Mouse (Mus musculus) G1E-ER4 (cell line): ENCODE measurements around the gene Nab1. TPM values are rescaled to one million over a fixed set of nuclear protein-coding genes. Genes with fewer than 3 reads are reported as not detected.

Experiments
- GATA1 ChIP-seq: IDR thresholded peaks from one replicate; pipeline ENCODE4 v1.8.0; 2012; ENCODE audit warnings: low read length, inconsistent platforms
- polyA plus RNA-seq: library from polyadenylated mRNA; stranded (reverse); fragments of >175 nt; gene quantifications from 2 replicates; pipeline ENCODE4 v1.2.3, GENCODE M21; 2012

Gene Nab1
- polyA plus RNA-seq, 1 experiment: 22.6 TPM

DNA sequence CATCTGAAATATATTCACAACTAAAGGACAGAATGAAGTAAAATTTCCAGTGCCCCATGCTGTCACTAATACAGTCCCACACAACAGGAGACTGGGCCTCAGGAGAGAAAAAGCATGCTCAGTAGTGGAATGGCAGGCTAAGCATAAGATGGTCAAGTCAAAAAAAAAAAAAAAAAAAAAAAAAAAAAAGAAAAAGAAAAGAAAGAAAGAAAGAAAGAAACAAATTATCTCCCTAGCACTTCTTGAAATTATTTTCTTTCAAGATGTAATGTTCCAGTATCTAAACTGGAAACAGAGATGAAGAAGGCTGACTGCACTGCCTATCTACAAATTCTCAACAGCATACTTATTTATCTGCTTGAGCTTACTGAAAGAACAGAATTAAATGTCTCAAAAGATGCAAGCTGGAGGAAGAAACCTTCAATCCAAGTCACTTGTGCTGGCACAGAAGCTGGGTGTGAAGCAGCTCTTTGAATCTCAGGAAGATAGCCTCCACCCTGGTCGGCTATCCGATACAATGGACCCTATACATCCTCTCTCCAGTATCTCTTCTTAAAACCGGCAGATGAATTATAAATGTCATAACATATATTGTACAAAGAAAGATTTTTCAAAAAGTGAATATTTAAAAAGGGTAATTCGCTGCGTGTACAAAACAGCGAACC is 1.6 kb downstream of the Nab1 start:
- TF ChIP-seq GATA1: no peak

DNA sequence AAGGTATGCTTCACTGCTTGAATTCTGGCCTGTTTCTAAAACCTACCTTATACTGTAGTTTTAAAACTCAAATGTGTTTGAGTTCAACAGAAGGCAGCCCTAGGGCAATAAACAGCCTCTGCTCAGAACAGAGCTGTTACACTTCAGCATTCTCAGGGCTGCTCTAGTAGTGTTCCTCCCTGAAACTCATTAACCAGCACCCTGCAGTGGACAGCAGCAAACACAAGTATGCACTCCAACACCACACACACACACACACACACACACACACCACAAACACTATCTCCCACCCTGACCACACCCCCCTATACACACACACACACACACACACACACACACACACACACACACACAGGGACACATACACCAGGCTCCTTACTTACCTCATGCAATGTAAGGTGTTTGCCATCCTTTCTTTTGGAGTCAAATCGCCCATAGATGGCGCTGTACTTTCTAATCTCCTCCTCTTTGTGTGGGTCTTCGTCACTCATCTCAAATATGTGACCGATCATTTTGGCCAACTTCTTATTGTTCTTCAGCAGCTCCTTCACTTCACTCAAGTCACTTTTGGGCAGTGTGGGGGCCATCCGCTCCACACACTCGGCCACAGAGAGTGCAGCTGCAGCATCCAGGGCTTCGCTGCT is 10.8 kb downstream of the Nab1 start:
- TF ChIP-seq GATA1: no peak

DNA sequence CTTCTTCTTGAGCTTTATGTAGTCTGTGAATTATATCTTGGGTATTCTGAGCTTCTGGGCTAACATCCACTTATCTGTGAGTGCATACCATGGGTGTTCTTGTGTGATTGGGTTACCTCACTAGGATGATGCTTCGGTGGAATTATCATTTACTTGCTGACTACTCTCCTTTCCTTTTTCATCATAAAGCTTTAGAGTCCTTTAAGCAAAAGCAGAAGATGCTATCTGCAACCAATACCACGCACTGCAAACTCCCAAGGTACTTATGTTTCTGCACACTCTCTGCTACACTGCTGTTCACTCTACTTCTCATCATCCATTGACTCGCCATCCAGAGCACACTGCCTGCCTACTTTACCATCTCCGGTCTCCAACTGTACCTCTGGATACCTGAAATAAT is 15.5 kb downstream of the Nab1 start:
- TF ChIP-seq GATA1: no peak

DNA sequence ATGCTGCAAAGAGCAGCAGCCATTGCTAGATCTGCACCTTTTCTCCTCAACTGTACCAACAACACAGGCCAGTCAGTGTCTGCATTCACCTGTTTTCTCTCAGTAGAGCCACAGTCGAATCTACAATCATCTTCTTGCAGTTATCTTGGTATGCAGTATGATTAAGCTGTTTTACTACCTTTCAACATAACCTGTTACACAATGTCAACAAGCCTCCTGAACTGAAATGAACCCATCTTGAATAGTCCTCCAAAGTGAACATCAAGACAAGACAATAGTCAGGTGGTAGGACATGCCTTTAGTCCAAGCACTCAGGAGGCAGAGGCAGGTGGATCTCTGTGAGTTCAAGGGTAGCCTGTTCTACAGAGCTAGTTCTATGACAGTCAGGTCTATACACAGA is 26.2 kb downstream of the Nab1 start:
- TF ChIP-seq GATA1: no peak

DNA sequence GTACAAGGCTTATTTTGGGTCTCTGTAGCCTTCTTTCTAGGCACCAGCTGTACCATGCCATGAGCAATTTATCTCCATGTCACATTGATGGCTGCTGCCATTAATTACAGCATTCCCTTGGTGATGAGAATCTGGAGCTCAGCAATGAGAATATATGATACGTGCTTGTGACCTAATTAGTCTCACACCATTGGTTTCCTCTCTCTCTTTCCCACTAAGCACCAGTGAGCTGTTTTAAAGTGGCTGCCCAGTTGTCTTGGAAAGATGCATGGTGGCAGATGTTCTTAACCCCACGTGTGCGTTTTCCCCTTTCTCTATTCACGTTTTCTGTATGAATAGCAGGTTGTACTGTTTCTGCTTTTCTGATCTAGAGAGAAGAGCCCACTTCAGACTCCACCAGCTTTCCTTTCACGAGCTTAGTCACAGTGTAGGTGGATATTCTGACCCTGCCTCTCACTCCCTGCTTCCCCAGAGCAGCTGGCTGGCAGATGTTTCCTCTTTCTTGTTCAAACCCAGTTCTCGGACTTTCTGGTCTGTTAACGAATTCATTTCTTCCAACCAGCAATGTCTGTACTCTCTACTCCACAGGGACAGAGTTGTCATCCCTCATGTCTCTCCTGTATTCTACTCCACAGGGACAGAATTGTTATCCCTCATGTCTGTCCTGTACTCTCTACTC is 29.5 kb downstream of the Nab1 start:
- no peak for TF ChIP-seq GATA1

DNA sequence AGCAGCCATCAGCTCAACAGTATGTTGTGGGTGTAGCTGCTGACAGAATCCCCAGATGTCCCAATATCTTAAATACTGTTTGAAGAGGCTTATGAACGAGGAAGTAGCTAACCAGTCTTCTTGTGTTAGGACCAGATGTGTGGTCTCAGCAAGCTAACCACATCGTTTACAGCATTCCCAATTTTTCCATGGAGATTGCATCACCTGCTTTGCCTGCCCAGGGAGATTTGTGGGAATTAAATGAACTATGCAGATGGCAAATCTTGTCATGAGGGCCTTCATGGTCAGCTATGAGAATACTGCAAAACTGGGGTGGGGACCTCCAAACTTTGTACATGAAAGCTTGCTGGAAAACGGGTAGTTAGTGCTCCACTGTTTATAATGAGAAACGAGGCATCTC is 30.2 kb downstream of the Nab1 start:
- TF ChIP-seq GATA1: no peak

DNA sequence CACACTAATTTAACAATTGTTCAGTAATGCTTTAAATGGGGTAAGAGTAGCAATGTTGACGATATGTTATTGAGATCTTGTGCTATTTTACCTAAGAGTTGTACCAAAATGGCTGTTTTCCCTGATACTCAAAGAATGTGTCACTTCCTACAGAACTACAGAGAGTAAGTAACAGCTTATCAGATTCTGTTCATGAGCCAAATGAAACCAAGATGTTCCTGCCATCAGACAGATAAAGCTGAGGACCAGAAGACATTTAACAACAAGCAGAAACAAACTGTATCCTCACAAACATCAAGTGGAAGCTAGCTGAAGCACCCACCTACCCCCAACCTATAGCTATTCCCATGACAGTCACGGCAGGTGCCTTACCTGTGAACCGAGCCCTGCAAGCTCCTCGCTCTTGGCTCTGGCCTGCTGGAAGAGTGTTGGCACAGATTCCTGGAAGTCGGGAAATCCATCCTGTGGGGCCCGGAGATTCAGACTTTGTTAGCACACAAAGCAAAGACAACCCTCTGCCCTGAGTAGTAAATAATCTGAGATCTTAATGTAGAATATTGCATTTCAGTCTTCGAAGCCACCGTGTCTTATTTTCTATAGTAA is 33.9 kb downstream of the Nab1 start:
- peak; percentile 8 for TF ChIP-seq GATA1

DNA sequence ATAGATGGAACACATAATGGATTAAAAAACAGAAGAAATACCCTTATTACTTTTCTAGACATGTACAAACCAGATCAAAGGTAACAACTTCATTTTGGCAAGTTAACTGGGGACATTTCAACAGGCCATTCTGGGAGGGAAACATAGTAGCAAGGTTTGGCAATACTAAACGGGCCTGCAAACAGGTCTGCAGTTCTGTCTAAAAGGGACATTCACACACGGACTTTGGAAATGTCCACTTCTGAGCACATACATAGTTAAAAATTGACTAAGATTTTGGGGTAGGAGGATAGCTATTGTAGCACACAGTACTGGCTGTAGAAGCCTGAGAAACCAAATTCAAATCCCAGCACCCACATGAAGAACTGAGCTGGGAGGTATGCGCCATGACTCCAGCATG is 34.6 kb downstream of the Nab1 start:
- no peak for TF ChIP-seq GATA1

DNA sequence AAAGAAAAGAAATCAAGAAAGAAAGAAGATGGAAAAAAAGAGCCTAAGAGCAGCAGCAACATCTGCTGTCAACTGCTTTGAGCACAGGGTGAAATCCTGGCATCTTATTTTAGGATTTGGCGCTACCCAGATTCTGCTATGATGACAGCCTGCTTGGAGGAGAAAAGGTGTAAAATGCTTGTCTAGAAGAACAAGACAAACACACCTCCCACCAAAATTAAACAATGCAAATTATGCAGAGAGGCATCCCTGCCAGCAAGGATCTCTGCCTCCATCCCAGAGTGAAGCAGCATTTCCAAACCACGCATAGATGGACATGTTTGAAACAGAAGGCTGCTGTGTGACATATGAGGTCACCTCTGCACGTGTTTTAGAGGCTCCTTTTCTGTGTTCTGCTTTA is 35.2 kb downstream of the Nab1 start:
- no peak for TF ChIP-seq GATA1

DNA sequence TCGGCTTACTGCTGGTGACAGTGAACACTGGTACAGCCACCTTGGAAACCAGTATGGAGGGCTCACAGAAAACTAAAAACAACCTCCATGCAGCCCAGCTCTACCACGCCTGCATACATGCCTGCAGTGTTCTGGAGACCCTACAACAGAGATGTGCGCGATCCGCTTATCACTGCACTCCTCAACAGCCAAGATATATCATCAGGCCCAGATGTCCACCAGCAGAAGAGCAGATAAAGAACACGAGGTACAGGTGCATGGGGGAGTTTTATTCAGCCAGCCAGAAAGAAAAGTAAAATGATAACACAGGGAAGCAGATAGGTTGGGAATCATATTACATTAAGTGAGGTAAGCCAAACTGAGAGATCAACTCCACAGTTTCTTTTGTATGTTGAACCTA is 37.2 kb downstream of the Nab1 start:
- peak; percentile 62 for TF ChIP-seq GATA1

DNA sequence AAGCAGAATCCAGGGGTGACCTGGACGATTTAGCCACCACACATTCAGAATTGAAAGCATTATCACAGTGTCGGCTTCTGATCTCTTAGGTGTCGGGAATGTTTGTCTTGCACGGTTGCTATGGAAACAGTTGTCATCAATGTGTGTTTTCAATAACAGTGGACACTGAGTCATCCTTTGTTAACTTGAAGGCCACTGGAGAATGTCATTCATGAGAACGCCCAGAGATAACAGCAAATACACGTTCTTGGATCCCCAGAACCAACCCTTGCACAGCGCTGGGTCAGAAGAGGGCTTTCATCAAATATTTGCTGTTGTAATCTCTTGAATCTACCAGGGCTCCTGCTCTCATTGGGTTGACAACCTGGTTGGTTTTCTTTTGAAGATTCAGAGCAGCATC is 43.9 kb downstream of the Nab1 start:
- TF ChIP-seq GATA1: no peak

DNA sequence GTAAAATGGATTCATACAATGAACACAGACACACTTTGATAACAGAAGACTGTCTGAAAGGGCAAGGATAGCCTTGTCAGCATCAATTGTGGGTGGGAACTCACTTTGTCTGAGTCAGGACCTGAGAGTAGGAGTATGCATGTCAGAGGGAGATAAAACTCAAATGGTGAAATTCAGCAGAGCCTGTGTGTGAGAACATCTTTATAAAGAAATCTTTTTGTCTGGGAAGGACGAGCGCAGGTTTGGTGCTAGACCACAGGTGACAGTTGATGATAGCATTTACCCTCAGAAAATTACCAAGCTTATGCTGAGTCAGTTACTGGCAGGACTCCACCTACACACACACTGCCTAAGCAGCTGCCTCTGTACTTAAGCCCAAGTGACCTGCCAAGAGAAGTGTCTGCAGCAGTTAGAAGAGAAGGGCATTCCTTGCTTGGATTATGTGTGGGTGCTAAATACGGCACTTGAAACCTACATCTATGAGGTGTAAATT is 45.9 kb downstream of the Nab1 start:
- TF ChIP-seq GATA1: peak; percentile 99

DNA sequence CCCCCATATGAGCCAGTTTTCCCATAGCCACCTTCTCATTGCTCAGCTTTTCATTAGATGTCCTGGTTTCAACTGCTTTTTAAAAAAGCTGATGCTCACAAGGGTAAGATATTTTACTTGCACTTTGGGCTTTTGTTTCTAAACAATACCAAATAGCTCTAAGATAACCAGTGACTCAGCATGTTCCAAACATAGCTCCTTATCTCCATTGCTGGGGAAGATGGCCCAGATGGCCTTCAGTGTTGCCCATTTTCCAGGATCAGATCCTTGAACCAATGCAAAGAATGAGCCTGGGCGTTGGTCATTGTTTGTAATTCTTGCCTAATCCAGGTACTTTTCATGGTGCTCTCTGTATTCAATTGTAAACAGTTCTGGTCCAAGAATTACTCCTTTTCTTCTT is 49.1 kb downstream of the Nab1 start:
- peak; percentile 73 for TF ChIP-seq GATA1

DNA sequence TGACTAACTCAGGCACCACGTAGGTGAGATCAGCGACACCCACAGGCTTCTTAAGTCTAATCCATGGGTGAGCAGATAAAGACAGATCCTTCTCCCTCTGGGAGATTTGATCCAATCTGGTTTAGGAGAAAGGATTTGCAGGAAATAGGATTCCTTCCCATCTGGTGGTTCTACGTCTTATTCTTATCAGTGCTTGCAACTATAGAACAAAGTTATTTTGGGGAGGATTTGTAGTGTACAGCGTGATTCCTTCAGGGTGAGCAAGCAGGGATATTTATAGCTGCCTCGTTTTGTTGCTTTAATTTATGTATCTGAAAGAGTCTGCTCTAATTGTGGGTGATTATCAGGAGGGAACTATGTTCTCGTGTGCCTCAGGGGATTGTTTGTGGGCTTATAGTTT is 64.6 kb downstream of the Nab1 start:
- no peak for TF ChIP-seq GATA1

DNA sequence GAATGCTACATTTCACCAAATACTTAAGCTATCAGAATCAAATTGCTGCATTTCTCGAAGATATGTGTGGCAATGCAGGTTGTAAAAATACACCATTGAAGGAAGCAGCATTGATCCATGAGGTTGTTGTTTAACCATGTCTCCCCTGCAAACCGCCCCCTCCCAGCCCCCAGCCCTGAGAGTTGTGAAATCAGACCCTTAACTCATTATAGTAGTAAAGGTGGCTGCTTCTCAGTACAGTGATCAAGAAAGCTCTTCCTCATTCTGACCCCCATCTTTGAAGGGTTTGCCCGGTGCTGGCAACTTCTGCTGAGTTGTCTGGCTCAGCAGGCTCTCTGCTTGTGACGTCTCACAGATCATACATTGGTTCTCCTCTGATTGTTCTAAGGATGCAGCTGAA is 66.4 kb downstream of the Nab1 start:
- TF ChIP-seq GATA1: peak; percentile 2

DNA sequence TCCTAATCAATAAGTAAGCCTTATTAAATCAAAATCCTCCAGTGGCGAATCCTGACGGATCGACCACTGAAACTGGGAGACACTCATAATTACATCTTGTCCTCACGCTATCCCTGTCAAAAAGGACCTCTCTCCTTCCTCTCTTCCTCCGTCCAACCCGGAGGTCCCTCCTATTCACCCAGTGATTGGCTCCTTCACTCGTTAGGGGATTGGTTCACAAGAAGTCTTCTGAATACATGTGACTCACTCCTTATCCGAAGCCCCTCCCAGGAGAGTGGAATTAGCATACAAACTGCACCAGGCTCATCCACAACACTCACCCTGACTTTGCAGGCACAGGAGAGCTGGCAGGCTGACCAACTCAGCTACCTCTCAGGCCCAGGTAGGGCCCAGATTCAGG is 68.7 kb downstream of the Nab1 start:
- no peak for TF ChIP-seq GATA1
